Mouse (Mus musculus) urinary bladder, adult 2 months (tissue): ENCODE results near the gene Mospd3. TPM values are rescaled to one million over a fixed set of nuclear protein-coding genes. Genes with fewer than 3 reads are reported as not detected.
A peak's percentile ranks its signal among the peaks of the same experiment; 100 is the strongest.

Source experiments
- DNase-seq: peaks from one replicate; pipeline ENCODE4 v3.0.0; 2022; ENCODE audit warnings: low spot score
- polyA plus RNA-seq: library from polyadenylated mRNA; depleted of rRNA; stranded (reverse); fragments of >200 nt; gene quantifications from 2 replicates; pipeline ENCODE4 v1.2.3, GENCODE M21; 2012; rRNA removed

The Mospd3 gene
- 30.9 and 38.7 TPM in 2 replicates for polyA plus RNA-seq

GRCm38 (mm10) chr5:137600619-137601364 lies at the start of gene Mospd3:
TSS of gene Mospd3 (minus strand) at chr5:137601058.
- peak; percentile 94 for DNase-seq

DNA sequence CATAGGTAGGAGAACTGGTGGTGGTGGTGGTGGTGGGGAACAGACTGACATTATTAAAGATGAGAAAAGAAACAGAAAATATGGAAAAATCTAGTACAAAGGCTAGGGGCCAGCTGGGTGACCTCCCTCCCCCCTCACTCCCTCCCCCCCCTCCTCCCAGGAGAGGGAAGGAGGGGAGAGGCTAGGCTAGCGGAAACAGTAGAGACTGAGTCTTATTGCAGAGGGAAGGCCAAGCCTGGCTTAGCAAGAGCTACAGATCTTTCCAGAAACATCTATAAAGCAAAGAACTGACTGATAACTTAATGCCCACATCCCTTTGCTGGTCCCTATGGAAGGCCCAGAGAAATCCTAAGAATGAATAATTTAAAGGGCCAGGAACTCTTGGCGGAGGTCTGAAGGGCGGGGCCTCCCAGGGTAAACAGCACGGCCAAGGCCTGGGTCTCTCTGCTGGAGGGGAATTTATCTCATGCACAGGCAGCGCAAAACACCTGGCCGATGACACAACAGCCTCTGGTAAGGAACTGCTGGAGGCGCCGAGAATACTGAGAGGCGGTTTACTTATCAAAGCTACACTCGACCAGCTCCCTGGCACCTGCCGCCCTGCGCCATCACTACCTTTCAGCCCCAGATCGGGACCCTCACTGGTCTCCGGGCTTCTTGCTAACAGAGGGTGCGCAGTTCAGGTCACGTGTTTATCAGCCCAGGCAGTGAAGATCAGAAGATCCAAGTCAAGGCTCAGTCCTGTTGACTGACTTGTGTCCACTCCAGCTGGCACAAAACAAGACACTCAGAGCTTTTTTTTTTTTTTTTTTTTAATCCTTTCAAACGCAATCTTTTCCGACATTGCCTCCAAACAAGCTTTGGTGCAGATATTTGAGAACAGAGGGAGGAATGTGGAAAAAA lies 49.1 kb upstream of the Mospd3 start:
- DNase-seq, result no peak

DNA sequence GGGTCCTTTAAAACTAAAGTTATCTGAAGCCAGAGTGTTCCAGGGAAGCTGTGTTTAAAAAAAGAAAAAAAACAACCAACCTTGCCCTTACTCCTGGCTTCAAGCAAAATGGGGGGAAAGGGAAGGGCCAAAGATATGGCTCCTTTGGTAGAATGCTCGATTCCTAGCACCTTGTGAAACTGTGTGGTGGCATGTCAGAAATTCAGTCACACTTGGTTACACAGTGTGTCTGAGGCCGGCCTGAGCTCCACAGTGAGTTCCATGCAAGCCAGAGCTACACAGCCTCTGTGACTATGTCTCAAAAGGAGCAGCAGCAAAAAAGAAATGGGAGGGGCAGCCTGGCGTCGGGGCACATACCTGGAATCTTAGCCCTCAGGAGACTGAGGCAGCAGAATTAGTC lies 48.4 kb upstream of the Mospd3 start:
- no peak for DNase-seq

DNA sequence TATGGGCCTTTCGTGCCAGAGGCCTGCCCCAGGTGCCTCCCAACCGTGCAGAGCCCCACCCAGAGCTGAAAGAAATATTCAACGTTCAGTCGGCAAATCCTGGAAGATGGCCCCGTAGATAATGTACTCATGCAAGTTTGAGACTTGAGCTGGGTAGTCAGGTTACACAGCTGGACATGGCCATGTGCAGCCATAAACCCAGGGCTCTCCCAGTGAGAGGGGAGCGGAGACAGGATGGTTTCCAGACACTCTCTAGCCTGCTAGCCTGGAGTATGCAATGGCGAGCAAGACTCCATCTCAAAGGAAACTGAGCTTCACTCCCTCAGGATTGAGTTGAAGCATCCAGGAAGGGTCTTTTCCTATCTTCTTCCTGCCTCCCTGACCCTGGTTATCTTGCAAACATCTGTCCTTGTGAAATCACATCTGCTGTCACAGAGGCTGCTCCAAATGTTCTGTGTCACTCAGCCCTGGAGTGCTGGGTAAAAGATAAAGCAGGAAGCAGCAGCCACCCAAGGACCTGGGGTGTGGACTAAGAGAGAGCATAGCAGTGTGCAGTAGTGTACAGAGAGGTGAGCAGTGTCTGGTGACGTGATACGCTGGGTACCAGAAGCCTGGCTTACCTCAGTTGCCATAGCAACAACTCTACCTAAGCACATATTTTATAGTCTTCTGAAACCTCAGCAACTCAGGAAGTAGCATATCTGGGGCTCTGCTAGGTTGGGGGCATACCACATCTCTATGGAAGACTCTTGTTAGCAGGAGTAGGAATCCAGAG lies 47.2 kb upstream of the Mospd3 start:
- no peak for DNase-seq

DNA sequence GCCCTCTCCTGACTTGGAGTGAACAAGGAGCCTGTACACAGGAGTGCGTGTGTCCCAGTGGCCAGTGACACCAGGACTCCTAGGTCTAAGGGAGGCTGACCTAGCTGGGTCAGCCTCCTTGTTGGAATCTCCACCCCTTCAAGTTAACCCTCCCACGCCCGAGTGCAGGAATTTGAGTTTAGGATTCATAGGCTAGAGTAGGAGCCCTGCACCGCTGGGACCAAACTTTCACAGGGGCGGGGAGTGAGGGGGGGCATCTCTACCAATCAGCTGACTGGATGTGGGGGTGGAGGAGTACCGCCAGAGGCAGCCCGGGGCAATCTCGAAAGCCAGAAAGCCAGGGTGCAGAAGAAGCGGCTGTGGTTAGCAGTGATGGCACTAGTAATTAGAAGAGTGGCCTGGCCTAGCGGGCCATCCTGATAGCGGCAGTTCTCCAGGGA lies 44.8 kb upstream of the Mospd3 start, which contains the start of gene Irs3:
Gene Irs3 (minus strand): TSS at position 63 of the 440 bp plus-strand sequence.
- DNase-seq, result no peak

DNA sequence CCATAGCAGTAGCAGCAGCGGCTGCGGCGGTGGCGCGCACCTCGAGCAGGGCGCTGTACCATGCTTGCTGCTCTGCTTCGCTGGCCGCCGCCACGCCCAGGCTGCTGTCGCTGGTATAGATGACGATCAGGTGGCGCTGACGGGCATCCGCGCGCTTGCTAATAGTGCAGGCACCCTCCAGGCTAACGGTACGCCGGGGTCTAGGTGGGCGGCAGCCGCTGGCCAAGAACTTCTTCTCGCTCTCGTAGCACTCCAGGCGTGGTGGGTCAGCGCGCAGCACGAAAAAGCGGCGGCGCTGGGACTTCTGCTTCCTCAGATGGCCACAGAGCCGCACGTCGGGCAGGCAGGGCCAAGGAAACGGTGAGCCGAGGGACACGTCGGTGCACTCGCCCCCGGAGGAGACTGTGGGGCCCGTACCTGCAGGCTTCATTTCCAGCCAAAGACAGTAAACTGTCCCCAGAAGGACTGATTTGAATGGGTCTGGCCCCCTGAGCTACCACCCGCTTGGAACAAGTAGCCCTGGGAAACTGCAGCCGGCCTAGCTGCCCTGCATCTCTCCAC lies 44.3 kb upstream of the Mospd3 start:
- DNase-seq, result no peak

GRCm38 (mm10) chr5:137644484-137644883 lies 43.6 kb upstream of the Mospd3 start:
- no peak for DNase-seq

GRCm38 (mm10) chr5:137642886-137643285 lies 42.0 kb upstream of the Mospd3 start:
- no peak for DNase-seq

- DNase-seq, result no peak
Observed at GRCm38 (mm10) chr5:137641054-137641453, 40.2 kb upstream of the Mospd3 start, which contains the start of gene Sap25. TSS of gene Sap25 (plus strand) at chr5:137641334.

- no peak for DNase-seq
Observed at GRCm38 (mm10) chr5:137639472-137639871, 38.6 kb upstream of the Mospd3 start.

GRCm38 (mm10) chr5:137633397-137634084 lies 32.7 kb upstream of the Mospd3 start:
- no peak for DNase-seq

DNA sequence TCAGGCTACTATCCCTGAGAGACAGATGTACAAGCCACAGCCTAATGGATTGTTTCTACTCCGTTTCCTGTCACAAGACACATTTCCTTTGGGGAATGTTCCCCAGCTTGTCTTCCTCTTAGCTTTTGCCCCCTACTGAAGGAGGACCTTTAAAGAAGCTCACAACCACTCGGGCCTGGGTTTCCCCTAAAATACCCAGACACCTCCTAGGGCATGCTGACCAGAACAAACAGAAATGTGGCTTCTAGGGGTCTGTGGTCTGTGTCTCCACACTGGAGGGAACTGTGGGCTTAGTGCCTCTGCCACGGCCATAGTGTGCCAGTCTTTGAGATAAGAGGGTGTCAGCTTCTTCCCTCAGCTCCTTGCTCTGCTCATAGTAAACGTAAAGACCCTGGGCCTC lies 30.7 kb upstream of the Mospd3 start:
- DNase-seq, result no peak

- DNase-seq, result no peak
Observed at GRCm38 (mm10) chr5:137631171-137631570, 30.3 kb upstream of the Mospd3 start.

DNA sequence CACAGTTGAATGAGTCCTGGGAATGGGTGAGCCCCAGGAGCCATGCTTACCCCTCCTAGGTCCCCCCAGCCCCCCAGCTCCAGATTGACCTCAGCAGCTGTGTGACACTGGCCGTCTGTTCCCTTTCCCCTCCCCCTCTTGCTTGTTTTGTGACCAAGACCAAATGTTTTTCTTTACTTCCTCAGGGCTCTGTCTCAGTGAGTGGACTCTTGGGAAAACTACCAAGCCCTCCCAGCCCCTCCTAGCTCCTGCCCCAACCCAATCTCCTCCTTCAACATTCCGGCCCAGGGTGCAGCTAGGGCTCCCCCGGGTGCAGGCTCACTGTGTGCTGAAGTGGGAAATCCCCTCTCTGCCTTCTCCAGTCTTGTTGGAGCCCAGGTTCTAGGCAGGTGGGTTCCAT lies 29.7 kb upstream of the Mospd3 start:
- DNase-seq, result no peak

- no peak for DNase-seq
Observed at GRCm38 (mm10) chr5:137629906-137630545, 29.2 kb upstream of the Mospd3 start.

- no peak for DNase-seq
Observed at GRCm38 (mm10) chr5:137629306-137629721, 28.5 kb upstream of the Mospd3 start.

DNA sequence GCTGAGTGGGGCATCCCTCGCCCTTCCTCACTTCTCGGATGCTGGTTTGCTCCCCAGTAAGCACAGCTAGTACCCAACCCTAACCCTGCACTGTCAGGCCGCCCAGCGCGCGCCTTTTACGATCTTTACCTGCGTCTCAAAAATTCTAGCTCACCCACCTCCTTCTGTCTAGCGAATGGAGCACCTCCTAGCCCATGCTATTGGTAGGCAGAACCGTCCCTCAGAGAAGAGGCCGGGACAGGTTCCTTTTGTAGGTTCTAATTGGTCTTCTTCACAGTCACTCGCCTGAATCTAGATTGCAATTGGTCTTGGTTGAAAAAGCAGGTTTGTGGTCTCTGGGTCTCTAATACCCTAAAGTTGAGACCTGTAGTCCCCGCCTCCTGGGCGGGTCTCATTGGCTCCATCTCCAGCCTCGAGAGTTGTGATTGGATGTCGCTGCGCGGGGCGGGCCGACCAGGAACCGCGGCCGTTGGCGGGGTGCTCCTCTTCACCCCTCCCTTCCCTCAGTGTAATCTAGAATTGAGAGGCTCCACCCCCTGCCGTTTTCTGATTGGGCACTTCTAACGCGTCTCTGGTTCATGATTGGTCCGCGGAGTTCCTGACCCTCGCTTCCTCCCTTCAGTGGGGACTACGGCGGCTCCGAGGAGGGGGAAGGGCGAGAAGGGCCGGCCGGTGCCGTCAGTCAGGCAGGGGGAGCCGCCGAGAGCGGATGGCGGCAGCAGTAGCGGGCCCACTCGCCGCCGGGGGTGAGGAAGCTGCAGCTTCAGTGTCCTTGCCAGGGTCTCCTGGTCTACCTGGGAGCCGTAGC lies 27.8 kb upstream of the Mospd3 start, which contains the start of the genes Fbxo24, Lrch4 and Gm20605:
Gene Fbxo24 (minus strand): TSS at position 505 of the 808 bp plus-strand sequence.
Gene Lrch4 (plus strand): TSS at position 624 of the 808 bp plus-strand sequence.
Gene Gm20605 (plus strand): TSS at position 678 of the 808 bp plus-strand sequence.
- peak; percentile 92 for DNase-seq

- DNase-seq, result no peak
Observed at GRCm38 (mm10) chr5:137627991-137628390, 27.1 kb upstream of the Mospd3 start.

GRCm38 (mm10) chr5:137623937-137624530 lies 23.2 kb upstream of the Mospd3 start:
- DNase-seq, result no peak
